8 mouse cellular contexts compared by ENCODE assay signal in genomic region chr4:153956569-153957405, GRCm38 (mm10). TPM values are rescaled to one million over a fixed set of nuclear protein-coding genes. Genes with fewer than 3 reads are reported as not detected.
DNase-seq lines count a peak whose midpoint lies in the region; ATAC-seq and TF ChIP-seq lines count a peak whose summit lies in the region.

A430005L14Rik (plus strand) TSS chr4:153957237.

- H3K4me1 ChIP-seq in erythroblast, embryonic 14.5 days (ENCODE audit: control insufficient read depth), result peaks cover 37% of the 10 kb centered on the region
- H3K4me1 ChIP-seq in heart, embryonic 11.5 days (ENCODE audit: control insufficient read depth, insufficient read depth, low read length), result peaks cover 10% of the 10 kb centered on the region; the same call in 1 of the 2 replicates
- peaks cover 12% of the 10 kb centered on the region for H3K4me1 ChIP-seq in kidney, embryonic 16.5 days (ENCODE audit: insufficient read depth, low read length)
- peaks cover 4% of the 10 kb centered on the region; the same call in 1 of the 2 replicates for H3K4me1 ChIP-seq in liver, adult 2 months (ENCODE audit: control insufficient read depth, insufficient read depth, low read length)

- no peaks in the 10 kb centered on the region for H3K9me3 ChIP-seq in erythroblast, embryonic 14.5 days (ENCODE audit: control insufficient read depth, low read length)
- no peaks in the 10 kb centered on the region for H3K9me3 ChIP-seq in heart, embryonic 11.5 days (replicated peaks; ENCODE audit: control insufficient read depth, low read length)
- H3K9me3 ChIP-seq in kidney, embryonic 16.5 days (ENCODE audit: low read length), result no peaks in the 10 kb centered on the region

- H3K4me3 ChIP-seq in C2C12 (ENCODE audit: insufficient read depth, poor library complexity, severe bottlenecking) (peak within 1 kb of the TSS; percentile 65), myocyte (peak within 1 kb of the TSS; percentile 66)
- H3K4me3 ChIP-seq in erythroblast, embryonic 14.5 days (replicated peaks), result peak within 1 kb of the TSS; percentile 99
- peak within 1 kb of the TSS; percentile 81 for H3K4me3 ChIP-seq in heart, embryonic 11.5 days (ENCODE audit: low read depth, low read length)
- H3K4me3 ChIP-seq in kidney, embryonic 16.5 days (ENCODE audit: low read length), result peak within 1 kb of the TSS; percentile 91
- peak within 1 kb of the TSS; percentile 89 for H3K4me3 ChIP-seq in liver, adult 2 months (ENCODE audit: insufficient read depth, low read depth, low read length)

- no peak for TF ChIP-seq CTCF in C2C12 (IDR thresholded peaks at IDR 0.05; ENCODE audit: control insufficient read depth, insufficient read depth, insufficient read length)
- no peak for TF ChIP-seq CTCF in brain, embryonic 14.5 days (IDR thresholded peaks at IDR 0.05; ENCODE audit: borderline replicate concordance, extremely low read depth, insufficient read depth, insufficient read length)
- TF ChIP-seq CTCF in liver, adult 2 months (IDR thresholded peaks at IDR 0.05; ENCODE audit: low read depth, low read length), result no peak

- peak; percentile 96 for ATAC-seq in heart, embryonic 11.5 days (replicated peaks; ENCODE audit: insufficient number of reproducible peaks, low FRiP score, low TSS enrichment)
- peak; percentile 96 for ATAC-seq in kidney, embryonic 16.5 days (ENCODE audit: low FRiP score, low TSS enrichment)

- peak within 1 kb of the TSS; percentile 90 for H3K9ac ChIP-seq in heart, embryonic 11.5 days (ENCODE audit: low read depth, low read length)
- peak within 1 kb of the TSS; percentile 91 for H3K9ac ChIP-seq in kidney, embryonic 16.5 days (replicated peaks; ENCODE audit: low read length)
- H3K9ac ChIP-seq in liver, adult 2 months (ENCODE audit: low read depth, low read length), result peak within 1 kb of the TSS; percentile 95

- H3K27me3 ChIP-seq in C2C12 (ENCODE audit: control insufficient read depth, insufficient read depth, insufficient read length) (no peaks in the 10 kb centered on the region), myocyte (ENCODE audit: control insufficient read depth, insufficient read depth, insufficient read length) (no peaks in the 10 kb centered on the region)
- H3K27me3 ChIP-seq in erythroblast, embryonic 14.5 days (ENCODE audit: control insufficient read depth), result peaks cover 24% of the 10 kb centered on the region
- H3K27me3 ChIP-seq in heart, embryonic 11.5 days (ENCODE audit: control insufficient read depth, insufficient read depth, low read length), result peaks cover 3% of the 10 kb centered on the region; the same call in 1 of the 2 replicates
- H3K27me3 ChIP-seq in kidney, embryonic 16.5 days (ENCODE audit: insufficient read depth, low read length), result peaks cover 4% of the 10 kb centered on the region; the same call in 1 of the 2 replicates
- H3K27me3 ChIP-seq in liver, adult 2 months (ENCODE audit: control insufficient read depth, insufficient read depth, low read length), result peaks cover 3% of the 10 kb centered on the region; the same call in 1 of the 2 replicates
- no peaks in the 10 kb centered on the region for H3K27me3 ChIP-seq in splenic B cell, adult 2 months (ENCODE audit: control insufficient read depth, insufficient read depth, low read length, poor library complexity, severe bottlenecking)

- H3K79me2 ChIP-seq in C2C12 (ENCODE audit: control insufficient read depth, insufficient read depth), result peaks cover 15% of the 10 kb centered on the region
- H3K79me2 ChIP-seq in liver, adult 2 months (ENCODE audit: control insufficient read depth, insufficient read depth, low read length), result peaks cover 4% of the 10 kb centered on the region; the same call in 1 of the 2 replicates
- peaks cover 6% of the 10 kb centered on the region for H3K79me2 ChIP-seq in myocyte (ENCODE audit: control insufficient read depth, insufficient read depth)

- H3K27ac ChIP-seq in heart, embryonic 11.5 days (ENCODE audit: low read depth, low read length), result peak within 1 kb of the TSS; percentile 92
- H3K27ac ChIP-seq in kidney, embryonic 16.5 days (ENCODE audit: low read length), result peak within 1 kb of the TSS; percentile 93
- peak within 1 kb of the TSS; percentile 94 for H3K27ac ChIP-seq in liver, adult 2 months (replicated peaks; ENCODE audit: insufficient read depth, low read depth, low read length)

- 3% methylated on average over 56 of the region's 67 CpGs for whole genome bisulfite sequencing in heart, embryonic 11.5 days (ENCODE audit: insufficient replicate concordance)
- WGBS in kidney, embryonic 16.5 days, result 2% methylated on average over 63 of the region's 67 CpGs
- 2% methylated on average over 66 of the region's 67 CpGs for WGBS in liver, adult 2 months

- peak within 1 kb of the TSS; percentile 72 for H3ac ChIP-seq in C2C12 (ENCODE audit: control insufficient read depth, insufficient read length, low read depth)
- H3ac ChIP-seq in myocyte (ENCODE audit: control insufficient read depth, insufficient read length), result peak within 1 kb of the TSS; percentile 92

- DNase-seq in brain, embryonic 14.5 days (ENCODE audit: low read depth), result peak; percentile 99
- peak; percentile 82 for DNase-seq in liver, adult 2 months (ENCODE audit: extremely low read depth, low read depth, low spot score)
- peak; percentile 97 for DNase-seq in splenic B cell, adult 2 months (ENCODE audit: low read depth, low spot score)

- H3K4me2 ChIP-seq in heart, embryonic 11.5 days, result peak within 1 kb of the TSS; percentile 82
- H3K4me2 ChIP-seq in kidney, embryonic 16.5 days (replicated peaks; ENCODE audit: low read depth, low read length), result peak within 1 kb of the TSS; percentile 73
- peak within 1 kb of the TSS; percentile 87 for H3K4me2 ChIP-seq in myocyte (ENCODE audit: low read depth)

- H3K36me3 ChIP-seq in C2C12 (ENCODE audit: control insufficient read depth, insufficient read depth) (peaks cover 10% of the 10 kb centered on the region), myocyte (ENCODE audit: control insufficient read depth, insufficient read depth) (peaks cover 3% of the 10 kb centered on the region)
- peaks cover 33% of the 10 kb centered on the region for H3K36me3 ChIP-seq in erythroblast, embryonic 14.5 days (ENCODE audit: control insufficient read depth)
- peaks cover 4% of the 10 kb centered on the region for H3K36me3 ChIP-seq in heart, embryonic 11.5 days (ENCODE audit: control insufficient read depth, insufficient read depth, low read length)
- peaks cover 19% of the 10 kb centered on the region for H3K36me3 ChIP-seq in kidney, embryonic 16.5 days (ENCODE audit: insufficient read depth, low read length)
- H3K36me3 ChIP-seq in liver, adult 2 months (ENCODE audit: control insufficient read depth, insufficient read depth, low read length), result peaks cover 5% of the 10 kb centered on the region; the same call in 1 of the 2 replicates
- no peaks in the 10 kb centered on the region for H3K36me3 ChIP-seq in splenic B cell, adult 2 months (ENCODE audit: control insufficient read depth, insufficient read depth, low read length, poor library complexity, severe bottlenecking)

- peak; percentile 70; the same call in 1 of the 2 replicates for TF ChIP-seq POLR2A in brain, embryonic 14.5 days (IDR thresholded peaks at IDR 0.05; ENCODE audit: borderline replicate concordance, extremely low read depth, insufficient read depth, insufficient read length, poor library complexity, severe bottlenecking)
- peak; percentile 70 for TF ChIP-seq POLR2A in liver, adult 2 months (IDR thresholded peaks at IDR 0.05; ENCODE audit: extremely low read depth, insufficient read depth, low read length)
- TF ChIP-seq POLR2A in myocyte (IDR thresholded peaks at IDR 0.05; ENCODE audit: insufficient read length, low read depth), result peak; percentile 59

- H3K79me3 ChIP-seq in C2C12 (ENCODE audit: low read depth), result peaks cover 2% of the 10 kb centered on the region

TF ChIP-seq in C2C12, 6 proteins besides CTCF, POLR2A, EP300 and RAD21:
- TF ChIP-seq FOSL1 (IDR thresholded peaks at IDR 0.05; ENCODE audit: insufficient read depth, low read length, poor library complexity, severe bottlenecking) (no peak), MYOD1 (IDR thresholded peaks at IDR 0.05; ENCODE audit: control insufficient read depth, insufficient read length, low read depth) (no peak), USF1 (IDR thresholded peaks at IDR 0.05; ENCODE audit: low read depth) (peak; percentile 88), MAX (IDR thresholded peaks at IDR 0.05) (peak; percentile 91)

TF ChIP-seq in myocyte, 11 proteins besides CTCF, POLR2A, EP300 and RAD21:
- peak; percentile 46 for TF ChIP-seq POLR2AphosphoS2 (IDR thresholded peaks at IDR 0.05; ENCODE audit: insufficient read length, low read depth)
- TF ChIP-seq MYOG (IDR thresholded peaks at IDR 0.05; ENCODE audit: control insufficient read depth in 1 of 3, insufficient read depth in 1 of 3, insufficient read length in 2 of 3, low read depth in 2 of 3), result no peak
- TF ChIP-seq MAX (IDR thresholded peaks at IDR 0.05; ENCODE audit: low read depth), result no peak
- TF ChIP-seq SRF (IDR thresholded peaks at IDR 0.05; ENCODE audit: control insufficient read depth, insufficient read length, low read depth), result peak; percentile 49
- peak; percentile 57 for TF ChIP-seq E2F4 (IDR thresholded peaks at IDR 0.05; ENCODE audit: insufficient read depth)
- peak; percentile 90 for TF ChIP-seq USF1 (IDR thresholded peaks at IDR 0.05; ENCODE audit: low read depth)
- no peak for TF ChIP-seq MYOD1 (IDR thresholded peaks at IDR 0.05; ENCODE audit: control insufficient read depth in 1 of 3, insufficient read length in 2 of 3, low read depth in 2 of 3)

RNA-seq across cellular contexts. Expression of gene A430005L14Rik, which starts in this region (rescaled TPM):
- polyA plus RNA-seq in C2C12 (2012; fragmentation: generic; extraction: Trizol) (39.8 TPM), myocyte (2012; fragmentation: generic; extraction: Trizol) (29.2 TPM)
- polyA plus RNA-seq in brain, embryonic 14.5 days (2012; rRNA removed), result 40.0 and 49.1 TPM in 2 replicates
- 30.6 and 35.2 TPM in 2 replicates for polyA plus RNA-seq in erythroblast, embryonic 14.5 days (2012)
- 50.5 and 57.8 TPM in 2 replicates for polyA plus RNA-seq in heart, embryonic 11.5 days (2014; fragmentation: Nextera tagmentation; extraction: Ambion mirVana)
- 94.6 and 97.5 TPM in 2 replicates for polyA plus RNA-seq in kidney, embryonic 16.5 days (2015; fragmentation: Nextera tagmentation; extraction: Ambion mirVana)
- 45.0 and 53.2 TPM in 2 replicates for total RNA-seq in liver, adult 2 months (2014; rRNA removed)
- polyA plus RNA-seq in liver, adult 2 months (2012; rRNA removed), result 46.9 and 56.5 TPM in 2 replicates

Comparison
In these comparisons a context has a peak if more than half of its experiments do, and no peak if none do; other contexts are left out.
1. Peak in every context shown above with its lines: DNase-seq, ATAC-seq, H3K4me3 ChIP-seq and H3K27ac ChIP-seq.